Mouse (Mus musculus): ENCODE measurements around the gene Coq9. TPM values are rescaled to one million over a fixed set of nuclear protein-coding genes. Genes with fewer than 3 reads are reported as not detected.
A peak's percentile ranks its signal among the peaks of the same experiment; 100 is the strongest.

The Coq9 gene
- total and polyA plus RNA-seq, 3 experiments, result 91.9 to 169 TPM; not detected in 1

- no peaks in the 10 kb centered on the region for H3K4me1 ChIP-seq (ENCODE audit: control insufficient read depth in 1 of 2, insufficient read depth in 2 of 2, low read length in 2 of 2)
- H3K79me2 ChIP-seq (ENCODE audit: control insufficient read depth, insufficient read depth, low read length, poor library complexity), result peaks cover 17% of the 10 kb centered on the region
- peaks cover 1 to 10% of the 10 kb centered on the region in 2 experiments; a peak in 3 of 4 replicates for H3K36me3 ChIP-seq (ENCODE audit: control insufficient read depth in 1 of 2, insufficient read depth in 2 of 2, low read length in 2 of 2)
- H3K9ac ChIP-seq (ENCODE audit: control insufficient read depth, low read depth, low read length, poor library complexity, severe bottlenecking), result peak within 1 kb of the TSS; percentile 94
- H3K4me3 ChIP-seq (ENCODE audit: control insufficient read depth in 1 of 2, insufficient read depth in 1 of 2, low read depth in 2 of 2, low read length in 2 of 2), result peak within 1 kb of the TSS; percentile 90 to 97
- peak; percentile 91 for DNase-seq (ENCODE audit: low read depth, low spot score)
- H3K27me3 ChIP-seq (ENCODE audit: control insufficient read depth in 1 of 2, insufficient read depth in 2 of 2, low read length in 2 of 2), result no peaks in the 10 kb centered on the region
- H3K9me3 ChIP-seq (replicated peaks; ENCODE audit: insufficient read depth, low read length), result no peaks in the 10 kb centered on the region
- H3K27ac ChIP-seq (ENCODE audit: control insufficient read depth, low read depth, low read length), result peak within 1 kb of the TSS; percentile 35
- peak; percentile 52; the same call in 1 of the 2 replicates for TF ChIP-seq GABPA (IDR thresholded peaks at IDR 0.05; ENCODE audit: low read depth, low read length)
- peak; percentile 5; the same call in 1 of the 2 replicates for TF ChIP-seq ETS1 (IDR thresholded peaks at IDR 0.05; ENCODE audit: low read depth, low read length)
- TF ChIP-seq EP300 (IDR thresholded peaks at IDR 0.05; ENCODE audit: low read depth in 1 of 2, low read length in 2 of 2), result no peak
- TF ChIP-seq ZC3H11A (IDR thresholded peaks at IDR 0.05; ENCODE audit: low read depth, low read length), result no peak
- no peak for TF ChIP-seq MAZ (IDR thresholded peaks at IDR 0.05; ENCODE audit: low read depth, low read length)
- TF ChIP-seq SIN3A (IDR thresholded peaks at IDR 0.05; ENCODE audit: low read length), result peak; percentile 63
- TF ChIP-seq TAL1 (IDR thresholded peaks at IDR 0.05; ENCODE audit: low read length), result no peak
- peak; percentile 82 for TF ChIP-seq NRF1 (IDR thresholded peaks at IDR 0.05; ENCODE audit: insufficient read depth, low read depth, low read length, poor library complexity, severe bottlenecking)
- TF ChIP-seq MAFK (IDR thresholded peaks at IDR 0.05; ENCODE audit: borderline replicate concordance, low read depth, low read length), result peak; percentile 28; the same call in 1 of the 2 replicates
- TF ChIP-seq E2F4 (IDR thresholded peaks at IDR 0.05; ENCODE audit: borderline replicate concordance, low read depth, low read length), result peak; percentile 67; the same call in 1 of the 2 replicates
- no peak for TF ChIP-seq JUND (IDR thresholded peaks at IDR 0.05; ENCODE audit: low read depth, low read length)
- TF ChIP-seq MYB (IDR thresholded peaks at IDR 0.05; ENCODE audit: low read depth, low read length), result no peak
- 0 out of 2 replicates have a peak, but pooled peaks have one; percentile 72 for TF ChIP-seq TBP (IDR thresholded peaks at IDR 0.05; ENCODE audit: low read depth, low read length)
- no peak for TF ChIP-seq CHD2 (IDR thresholded peaks at IDR 0.05; ENCODE audit: low read length)
- TF ChIP-seq RAD21 (IDR thresholded peaks at IDR 0.05; ENCODE audit: low read depth, low read length), result no peak
- TF ChIP-seq SMC3 (IDR thresholded peaks at IDR 0.05; ENCODE audit: low read depth, low read length), result no peak
- TF ChIP-seq ZKSCAN1 (IDR thresholded peaks at IDR 0.05; ENCODE audit: low read depth, low read length), result no peak
- no peak for TF ChIP-seq RCOR1 (IDR thresholded peaks at IDR 0.05; ENCODE audit: low read depth, low read length)
- TF ChIP-seq MYC (IDR thresholded peaks at IDR 0.05; ENCODE audit: low read depth, low read length), result no peak
- TF ChIP-seq KAT2A (conservative IDR thresholded peaks at IDR 0.05; ENCODE audit: low read depth, low read length), result peak; percentile 57; the same call in 1 of the 2 replicates
- TF ChIP-seq GATA1 (IDR thresholded peaks at IDR 0.05; ENCODE audit: low read depth, low read length), result no peak
- TF ChIP-seq POLR2AphosphoS5 (IDR thresholded peaks at IDR 0.05; ENCODE audit: borderline replicate concordance, low read depth, low read length), result no peak
- no peak; the same call in 1 of the 2 replicates for TF ChIP-seq MXI1 (IDR thresholded peaks at IDR 0.05; ENCODE audit: low read depth, low read length)
- peak; percentile 0; the same call in 1 of the 2 replicates for TF ChIP-seq CHD1 (IDR thresholded peaks at IDR 0.05; ENCODE audit: low read depth, low read length)
- TF ChIP-seq POLR2A (IDR thresholded peaks at IDR 0.05; ENCODE audit: control insufficient read depth in 1 of 2, insufficient read depth in 1 of 2, low read depth in 1 of 2, low read length in 2 of 2, poor library complexity in 1 of 2), result peak; percentile 81 to 85
- TF ChIP-seq TCF12 (IDR thresholded peaks at IDR 0.05; ENCODE audit: low read depth, low read length), result peak; percentile 59
- TF ChIP-seq ZNF384 (IDR thresholded peaks at IDR 0.05; ENCODE audit: low read depth, low read length), result no peak
- no peak for TF ChIP-seq USF2 (IDR thresholded peaks at IDR 0.05; ENCODE audit: borderline replicate concordance in 1 of 2, insufficient read depth in 1 of 2, low read depth in 1 of 2, low read length in 2 of 2)
- TF ChIP-seq USF1 (IDR thresholded peaks at IDR 0.05; ENCODE audit: low read depth, low read length), result no peak
- TF ChIP-seq NELFE (IDR thresholded peaks at IDR 0.05; ENCODE audit: low read depth, low read length), result peak; percentile 80
- peak; percentile 88 for TF ChIP-seq ELF1 (IDR thresholded peaks at IDR 0.05; ENCODE audit: low read depth, low read length)
- peak; percentile 79 to 94 (median 85) for TF ChIP-seq CTCF (IDR thresholded peaks at IDR 0.05 in 2 of 3, conservative IDR thresholded peaks at IDR 0.05 in 1 of 3; ENCODE audit: control insufficient read depth in 1 of 3, insufficient read depth in 1 of 3, low read depth in 2 of 3, low read length in 3 of 3, poor library complexity in 1 of 3, severe bottlenecking in 1 of 3)
- peak; percentile 50; the same call in 1 of the 2 replicates for TF ChIP-seq POLR2AphosphoS2 (IDR thresholded peaks at IDR 0.05; ENCODE audit: low read length)
- no peak for TF ChIP-seq BHLHE40 (IDR thresholded peaks at IDR 0.05; ENCODE audit: borderline replicate concordance, low read depth, low read length)
- TF ChIP-seq MEF2A (IDR thresholded peaks at IDR 0.05; ENCODE audit: extremely low read depth, insufficient replicate concordance, low read depth, low read length, poor library complexity, severe bottlenecking), result no peak
Measured at GRCm38 (mm10) chr8:94857346-94858173, 19.4 kb downstream of the Coq9 start, which contains the start of gene Polr2c. TSS of gene Polr2c (plus strand) at chr8:94857450.

Data from MEL (cell line).